Mouse (Mus musculus) embryonic fibroblast, embryonic 13.5 days (primary cell): ENCODE measurements at regions not wholly inside any gene's neighbourhood (a gene's known extent, or its start where the extent isn't known, plus 50 kb on each side); places are given as distances from the start of the nearest gene placed in this dataset.

ENCODE experiments used
- CTCF ChIP-seq: IDR thresholded peaks from 2 replicates; pipeline ENCODE4 v1.5.1; 2011; ENCODE audit warnings: mild to moderate bottlenecking, control low read depth, low read length, moderate library complexity, borderline replicate concordance; ENCODE audit not compliant: insufficient read depth
- POLR2A ChIP-seq: IDR thresholded peaks from 2 replicates; pipeline ENCODE4 v1.6.1; 2011; ENCODE audit warnings: low read depth, mild to moderate bottlenecking, control low read depth, low read length, moderate library complexity

DNA sequence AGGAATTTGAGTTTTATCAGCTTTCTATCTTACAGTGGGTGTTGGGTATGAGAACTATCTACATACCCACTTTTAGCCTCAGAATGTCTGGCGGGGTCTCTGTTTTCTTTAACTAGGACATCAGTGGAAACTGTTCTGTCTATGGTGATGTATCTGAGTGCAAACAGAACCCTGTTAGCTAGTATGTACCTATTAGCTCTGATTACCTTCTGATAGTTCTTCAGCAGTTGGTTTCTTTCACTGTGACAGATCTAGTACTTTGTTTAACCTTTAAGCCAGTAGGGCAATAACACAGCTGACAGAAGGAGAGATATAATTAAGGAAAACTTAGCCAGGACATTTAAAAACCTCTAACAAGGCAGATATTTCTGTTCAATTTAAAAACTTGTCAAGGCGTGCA, 584.7 kb upstream of the Nr2f1 start:
- no peak for TF ChIP-seq POLR2A
- TF ChIP-seq CTCF, result no peak
